Mouse (Mus musculus) monocyte, adult 5-6 weeks (primary cell): Measurements from ENCODE around the gene Gstt4. TPM values are rescaled to one million over a fixed set of nuclear protein-coding genes. Genes with fewer than 3 reads are reported as not detected.

Experiments
- total RNA-seq: library from RNA; stranded (forward); fragments of 200-1000, 200-491, 200-594 nt; gene quantifications from 3 replicates; pipeline ENCODE4 v1.2.3, GENCODE M21; 2017

The Gstt4 gene
- total RNA-seq, 1 experiment from 2014 or later: not detected

Other genes with a start within 250 kb of the Gstt4 start
- gene Ggt5, start 233.2 kb downstream of the Gstt4 start, total RNA-seq: 0.75 to 2.8 TPM (median 1.8 TPM) in 3 replicates
- 0.75 TPM in 1 of 3 replicates, not detected in the others for gene Susd2, start 178.5 kb downstream of the Gstt4 start, total RNA-seq
- 29.4 to 38.1 TPM (median 35.0 TPM) in 3 replicates for gene Cabin1, start 58.2 kb downstream of the Gstt4 start, total RNA-seq
- gene Ddt, start 49.1 kb downstream of the Gstt4 start, total RNA-seq: 13.5 to 18.8 TPM (median 16.8 TPM) in 3 replicates
- not detected in 3 replicates for gene Gm20441, start 41.6 kb downstream of the Gstt4 start, total RNA-seq
- 1.1 to 2.1 TPM (median 1.9 TPM) in 3 replicates for gene Gstt3, start 41.1 kb downstream of the Gstt4 start, total RNA-seq
- gene Gstt1, start 24.0 kb downstream of the Gstt4 start, total RNA-seq: 2.1 TPM in 1 of 3 replicates, not detected in the others
- gene Gstt2, start 14.9 kb upstream of the Gstt4 start, total RNA-seq: 9.0 to 12.5 TPM (median 10.7 TPM) in 3 replicates
- gene Mif, start 37.7 kb upstream of the Gstt4 start, total RNA-seq: 37.4 to 54.1 TPM (median 41.4 TPM) in 3 replicates
- gene Derl3, start 70.9 kb upstream of the Gstt4 start, total RNA-seq: 2.7 to 7.1 TPM (median 4.3 TPM) in 3 replicates
- 16.2 to 31.0 TPM (median 19.4 TPM) in 3 replicates for gene Smarcb1, start 99.1 kb upstream of the Gstt4 start, total RNA-seq
- 1.4 to 5.9 TPM (median 5.8 TPM) in 3 replicates for gene Chchd10, start 110.6 kb upstream of the Gstt4 start, total RNA-seq
- gene Mmp11, start 114.0 kb upstream of the Gstt4 start, total RNA-seq: 1.1 TPM in 1 of 3 replicates, not detected in the others
- 2.2 TPM in 1 of 3 replicates, not detected in the others for gene Gm867, start 118.1 kb upstream of the Gstt4 start, total RNA-seq
- gene Vpreb3, start 120.5 kb upstream of the Gstt4 start, total RNA-seq: 0.87 to 5.0 TPM (median 1.2 TPM) in 3 replicates
- 0.10 to 0.53 TPM in 2 of 3 replicates, not detected in the other for gene Gm5134, start 132.0 kb upstream of the Gstt4 start, total RNA-seq
- gene Zfp280b, start 210.1 kb upstream of the Gstt4 start, total RNA-seq: 4.8 to 11.1 TPM (median 10.7 TPM) in 3 replicates